Mouse (Mus musculus) MEL-GATA-1-ER (cell line): Measurements from ENCODE around the gene Pwp2.
A peak's percentile ranks its signal among the peaks of the same experiment; 100 is the strongest.
"Not testable (repeated sequence)": the region's sequence is repeated elsewhere in the genome, so short reads cannot be mapped to it uniquely, and the experiment has no call there.

Experiments
- DNase-seq: peaks from one replicate; pipeline ENCODE4 v3.0.0-alpha.2; 2012; ENCODE audit warnings: low read depth; ENCODE audit errors: extremely low read depth

Gene Pwp2

DNA sequence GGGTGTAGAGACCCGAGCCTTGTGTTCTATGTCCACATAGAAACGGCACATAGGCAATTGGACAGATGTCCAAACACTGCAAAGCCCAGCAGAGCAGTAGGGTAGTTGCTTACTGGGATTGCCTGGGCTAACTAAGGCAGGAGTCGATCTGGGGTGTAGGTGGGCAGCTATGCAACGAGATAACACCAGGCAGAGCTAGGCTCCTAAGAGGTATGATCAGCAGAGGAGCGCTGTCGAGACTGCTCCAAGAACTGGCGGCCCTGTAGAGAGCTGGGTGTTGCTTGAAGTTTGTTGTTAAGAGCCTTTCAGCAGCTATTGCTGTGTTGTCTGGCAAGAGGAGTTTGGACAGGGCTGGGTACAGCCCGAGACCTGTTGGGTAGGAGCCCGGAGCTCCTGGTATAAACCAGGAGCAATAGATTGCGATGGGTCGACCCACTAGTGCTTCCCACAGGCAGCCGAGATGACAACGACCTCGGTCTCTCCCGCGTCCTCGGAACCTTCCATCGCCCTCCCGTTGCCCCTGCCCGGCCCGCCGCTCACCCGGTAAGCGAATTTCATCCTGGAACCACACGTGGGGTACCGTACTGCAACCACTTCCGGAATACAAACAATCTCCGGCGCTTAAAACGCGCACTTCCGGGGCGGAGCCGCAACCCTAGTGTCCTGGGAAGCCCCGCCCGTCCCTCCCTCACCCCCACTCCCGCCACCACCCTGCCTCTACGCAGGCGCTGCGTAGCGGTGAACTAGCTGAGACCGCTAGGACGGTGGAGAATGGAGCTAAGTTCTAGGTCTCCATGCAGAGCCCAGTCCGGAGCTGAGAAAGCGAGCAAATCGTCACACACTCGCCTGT lies at the start of gene Pwp2:
Pwp2 (minus strand) TSS at position 619 of the 850 bp plus-strand sequence.
- peak; percentile 83 for DNase-seq

DNA sequence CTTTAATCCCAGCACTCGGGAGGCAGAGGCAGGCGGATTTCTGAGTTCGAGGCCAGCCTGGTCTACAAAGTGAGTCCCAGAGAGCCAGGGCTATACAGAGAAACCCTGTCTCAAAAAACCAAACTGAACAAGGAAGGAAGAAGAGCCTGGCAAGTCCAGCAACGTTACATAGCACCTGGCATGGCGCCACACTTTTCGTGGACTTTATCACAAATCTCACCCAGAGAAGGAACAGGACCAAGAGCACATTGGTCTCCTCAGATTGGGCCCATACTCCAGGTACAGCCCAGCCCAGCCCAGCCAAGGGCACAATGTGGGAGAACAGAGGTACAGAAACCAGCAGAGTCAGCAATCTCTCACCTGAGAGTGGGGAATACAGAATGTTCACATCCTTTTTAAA lies 48.8 kb upstream of the Pwp2 start:
- no peak for DNase-seq

DNA sequence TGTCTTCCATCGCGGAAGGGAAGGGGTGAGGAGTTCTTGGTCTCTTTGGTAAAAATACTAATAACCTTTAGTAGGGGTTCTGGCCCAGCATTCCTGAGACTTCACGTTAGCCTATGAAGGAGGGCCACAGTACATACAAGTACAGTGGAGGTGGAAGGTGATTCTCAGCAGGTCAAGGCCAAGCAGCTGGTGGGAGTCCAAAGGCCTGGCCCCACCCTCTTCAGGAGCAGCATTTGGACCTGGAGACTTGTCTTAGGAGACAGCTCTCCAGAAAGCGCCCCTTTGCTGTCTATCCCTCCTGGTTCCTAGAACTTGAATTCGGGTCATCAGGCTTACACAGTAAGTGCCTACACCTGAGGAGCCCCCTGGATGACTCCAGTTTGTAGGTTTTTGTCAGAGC lies 48.2 kb upstream of the Pwp2 start:
- DNase-seq = no peak

DNA sequence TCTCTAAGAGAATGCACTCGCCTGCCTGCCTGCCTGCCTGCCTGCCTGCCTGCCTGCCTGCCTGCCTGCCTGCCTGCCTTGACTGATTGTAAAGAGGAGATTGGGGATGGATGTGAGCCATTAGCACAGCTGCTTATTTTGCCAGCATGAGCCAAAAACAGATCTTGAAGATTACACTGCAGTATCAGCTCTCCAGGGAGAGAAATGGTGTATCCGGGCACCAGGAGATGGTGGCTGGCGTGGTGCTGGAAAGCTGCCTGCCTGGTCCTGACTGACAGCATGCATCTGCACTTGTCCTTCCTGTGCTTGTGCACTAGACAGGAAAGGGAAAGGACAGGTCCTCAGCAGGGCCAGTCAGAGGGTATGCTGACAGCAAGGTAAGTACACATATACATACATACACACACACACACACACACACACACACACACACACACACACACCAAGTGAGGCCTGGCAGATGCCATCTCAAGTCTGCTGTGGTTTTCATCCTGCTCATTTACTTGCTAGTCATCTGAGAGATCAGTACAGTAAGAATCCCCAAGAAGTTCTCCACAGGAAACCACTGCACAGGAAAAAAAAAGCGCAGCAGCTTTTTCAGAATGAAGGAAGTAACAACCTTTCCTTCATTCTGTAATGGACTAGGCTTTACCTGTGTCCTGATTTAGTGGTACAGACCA lies 47.5 kb upstream of the Pwp2 start:
- DNase-seq = no peak

DNA sequence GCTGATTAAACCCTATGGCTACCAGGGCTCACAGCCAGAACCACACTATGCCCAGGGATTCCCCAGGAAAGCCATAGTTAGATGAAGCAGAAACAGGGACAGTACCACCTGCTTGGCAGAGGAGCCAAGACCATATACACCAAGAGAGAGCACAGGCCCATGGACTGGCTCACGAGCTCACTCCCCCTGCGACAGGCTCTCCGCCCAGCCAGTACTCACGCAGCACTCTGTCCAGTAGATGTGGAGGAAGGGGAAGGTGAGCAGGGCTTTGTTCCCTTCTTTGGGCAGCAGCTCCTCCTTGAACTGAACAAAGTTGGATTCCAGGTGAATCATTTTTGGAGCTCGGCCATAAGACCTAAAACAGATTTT lies 43.6 kb upstream of the Pwp2 start:
- no peak for DNase-seq

DNA sequence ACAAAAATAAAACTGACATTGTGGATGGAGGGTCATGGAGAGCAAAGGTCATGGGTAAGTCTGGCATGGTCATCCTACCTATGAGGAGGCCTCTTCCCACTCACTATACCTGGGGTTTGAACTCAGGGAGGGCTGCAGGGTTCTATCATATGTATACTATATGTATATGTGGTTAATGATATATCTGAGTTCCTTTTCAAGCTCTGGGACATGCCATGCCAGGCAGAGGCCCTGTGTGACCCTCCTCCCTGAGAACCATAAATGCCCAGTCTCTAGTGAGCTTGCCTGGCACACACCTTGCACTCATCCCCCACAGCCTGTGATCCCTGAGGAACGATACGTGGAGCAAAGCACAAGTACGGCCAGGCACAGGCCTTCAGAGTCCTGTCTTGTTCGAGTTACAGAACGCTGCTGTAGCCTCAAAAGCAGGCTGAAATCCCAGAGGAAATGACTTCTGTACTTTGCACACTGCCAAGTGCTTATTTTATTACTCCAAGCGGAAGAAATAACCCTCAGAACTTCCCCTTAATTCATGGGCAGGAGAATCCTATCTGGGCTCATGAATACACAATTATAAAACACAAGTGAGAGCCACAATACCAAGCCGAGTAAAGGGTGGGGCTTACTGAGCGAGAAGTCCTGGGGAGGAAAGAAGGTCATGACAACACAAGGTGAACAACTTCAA lies 43.1 kb upstream of the Pwp2 start:
- DNase-seq = no peak

DNA sequence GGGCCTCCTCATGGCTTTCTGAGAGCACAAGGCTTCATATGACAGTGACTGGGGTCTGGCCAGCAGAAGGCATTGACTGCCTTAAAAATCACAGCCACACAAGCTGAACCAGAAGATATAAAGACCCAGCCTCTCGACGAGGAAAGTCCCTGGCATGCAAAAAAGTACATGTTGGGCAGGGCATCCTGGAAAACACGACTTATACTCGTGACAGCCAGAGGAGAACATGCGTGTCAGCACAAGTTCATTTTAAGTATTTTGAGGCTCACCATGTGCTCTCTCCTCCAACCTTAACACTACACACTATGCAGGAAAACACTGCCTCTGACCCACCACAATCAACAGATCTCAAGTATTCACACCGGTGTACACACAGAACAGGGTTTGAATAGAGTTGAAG lies 39.2 kb upstream of the Pwp2 start:
- DNase-seq = no peak

DNA sequence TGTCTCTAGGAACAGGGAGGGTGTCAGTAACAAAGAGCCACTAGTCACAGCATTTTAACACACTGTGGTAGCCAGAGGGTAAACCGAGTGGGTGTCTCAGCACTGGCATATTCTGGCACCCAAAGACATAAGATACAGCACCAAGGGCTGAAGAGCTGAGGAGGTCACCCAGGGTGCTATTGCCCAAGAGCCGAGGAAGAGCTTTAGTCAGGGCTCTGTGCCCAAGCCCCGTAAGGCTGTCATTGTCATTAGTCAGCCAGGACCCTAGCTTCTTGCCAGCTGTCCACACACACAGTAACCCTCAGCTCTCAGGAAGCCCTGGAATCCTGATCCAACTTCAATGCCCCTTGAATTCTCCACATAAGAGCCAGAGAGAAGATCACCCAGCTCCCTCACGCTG lies 38.0 kb upstream of the Pwp2 start:
- DNase-seq = no peak

DNA sequence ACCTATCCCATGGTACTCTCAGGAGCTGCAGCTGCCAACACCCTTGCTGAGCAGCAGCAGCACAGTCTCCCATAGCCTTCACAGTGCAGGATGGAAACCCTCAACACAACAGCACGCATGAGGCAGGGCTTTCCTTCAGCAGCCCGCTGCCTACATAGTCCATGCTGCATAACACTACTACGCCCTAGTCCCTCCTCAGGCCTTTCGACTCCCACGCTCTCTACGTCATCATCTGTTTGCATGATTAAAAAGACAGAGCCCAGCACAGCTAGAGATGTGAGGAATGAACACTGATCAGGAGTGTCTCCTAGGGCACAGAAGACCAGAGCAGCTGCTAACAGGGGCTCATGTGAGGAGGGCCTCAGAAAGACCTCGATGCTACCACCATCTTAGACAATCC lies 36.4 kb upstream of the Pwp2 start:
- no peak for DNase-seq

DNA sequence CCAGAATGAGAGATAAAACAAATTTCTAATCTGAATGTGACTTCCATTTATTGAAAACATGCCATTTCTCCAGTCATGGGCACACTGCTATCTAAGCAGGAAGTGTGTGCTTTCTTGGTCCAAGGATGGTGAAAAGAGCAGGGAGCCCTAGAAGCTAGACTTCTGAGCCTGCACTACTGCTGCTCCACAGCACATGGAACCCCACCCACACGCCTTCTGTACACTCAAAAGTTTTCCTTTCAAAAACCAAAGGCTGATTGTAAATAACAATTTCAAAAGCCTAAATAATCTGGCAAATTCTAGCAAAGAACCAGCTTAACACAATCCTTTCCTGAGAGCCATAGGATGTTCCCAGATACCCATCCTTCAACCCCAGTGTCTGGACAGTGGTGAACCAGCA lies 34.6 kb upstream of the Pwp2 start:
- no peak for DNase-seq

DNA sequence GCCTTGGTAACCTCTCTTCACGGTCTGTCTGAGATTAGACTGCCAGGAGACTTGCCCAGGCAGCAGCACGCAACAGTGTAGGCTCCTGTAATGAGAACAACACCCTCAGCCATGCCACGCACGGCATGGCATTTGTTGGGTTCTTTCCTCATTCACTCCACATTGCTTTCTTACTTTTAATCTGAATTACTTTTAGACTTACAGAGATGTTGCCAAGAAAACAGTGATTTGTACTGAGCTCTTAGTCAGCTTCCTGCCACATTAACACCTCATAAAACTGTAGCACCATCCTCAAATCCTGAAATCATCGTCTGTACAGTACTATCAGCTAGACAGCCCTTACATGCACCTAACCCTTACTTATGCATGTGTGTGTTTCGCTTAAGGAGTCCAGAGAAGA lies 33.6 kb upstream of the Pwp2 start:
- no peak for DNase-seq

DNA sequence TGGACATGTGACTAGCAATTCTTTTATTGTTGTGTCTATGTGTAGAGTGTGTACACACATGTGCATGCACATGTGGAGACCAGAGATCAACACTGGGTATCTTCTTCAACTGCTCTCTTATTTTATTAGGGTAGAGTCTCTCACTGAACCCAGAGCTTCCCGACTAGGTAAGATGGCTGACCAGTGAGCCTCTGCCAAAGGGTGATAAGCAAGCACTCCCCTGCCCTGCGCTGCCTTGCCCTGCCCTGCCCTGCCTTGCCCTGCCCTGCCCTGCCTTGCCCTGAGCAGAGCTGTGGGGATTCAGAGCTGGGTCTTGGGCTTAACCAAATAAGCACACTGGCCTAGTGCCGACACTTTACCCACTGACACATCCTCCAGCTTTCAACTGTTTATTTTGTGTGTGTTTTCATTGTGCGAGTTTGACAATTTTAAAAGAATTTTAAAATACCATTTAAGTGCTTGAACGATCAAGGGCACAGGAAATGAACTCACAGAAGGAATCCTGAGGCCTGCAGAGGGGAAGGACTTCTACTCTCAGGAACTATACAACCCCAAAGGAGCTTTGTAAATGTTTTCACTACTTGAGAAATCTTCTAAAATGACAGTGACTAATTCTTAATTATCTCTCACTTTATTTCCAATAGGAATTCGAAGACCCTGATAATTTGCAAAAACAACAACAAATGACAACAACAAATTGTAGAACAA lies 31.6 kb upstream of the Pwp2 start:
- no peak for DNase-seq

DNA sequence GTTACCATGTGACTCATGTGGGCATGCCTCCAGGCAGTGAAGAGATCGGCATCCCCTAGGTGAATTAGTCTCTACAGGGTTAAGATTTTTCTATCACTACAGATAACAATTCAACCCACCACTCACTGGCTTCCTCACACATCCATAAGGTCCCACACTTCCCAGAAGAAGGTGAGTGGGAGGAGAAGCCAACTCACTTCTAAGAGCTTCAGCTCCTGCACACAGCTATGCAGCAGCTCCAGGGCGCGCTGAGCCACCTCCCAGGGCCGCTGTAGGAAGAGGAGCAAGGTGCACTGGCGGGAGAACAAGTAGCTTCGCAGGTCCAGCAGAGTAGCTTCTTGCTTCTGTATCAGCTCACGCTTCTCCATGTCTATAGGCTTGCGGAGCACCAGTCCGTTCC lies 29.4 kb upstream of the Pwp2 start:
- DNase-seq = no peak

DNA sequence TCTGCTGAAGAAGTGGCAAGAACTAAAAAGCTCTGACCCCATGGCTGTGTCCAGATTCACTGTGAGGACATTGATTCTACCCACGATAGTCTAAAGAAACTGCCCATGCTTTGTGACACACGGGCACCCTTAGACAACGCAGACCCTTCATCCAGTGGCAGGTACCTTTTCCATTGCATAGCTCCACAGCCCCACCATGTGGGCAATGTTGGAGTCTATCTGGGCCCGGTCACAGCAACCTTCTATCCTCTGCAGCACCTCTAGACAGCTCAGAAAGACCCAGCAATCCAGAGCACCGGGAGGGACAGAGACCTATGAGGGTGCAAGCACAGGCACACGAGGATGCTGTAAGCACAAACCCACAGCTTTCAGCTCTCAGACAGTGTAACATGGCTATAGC lies 26.4 kb upstream of the Pwp2 start:
- no peak for DNase-seq

DNA sequence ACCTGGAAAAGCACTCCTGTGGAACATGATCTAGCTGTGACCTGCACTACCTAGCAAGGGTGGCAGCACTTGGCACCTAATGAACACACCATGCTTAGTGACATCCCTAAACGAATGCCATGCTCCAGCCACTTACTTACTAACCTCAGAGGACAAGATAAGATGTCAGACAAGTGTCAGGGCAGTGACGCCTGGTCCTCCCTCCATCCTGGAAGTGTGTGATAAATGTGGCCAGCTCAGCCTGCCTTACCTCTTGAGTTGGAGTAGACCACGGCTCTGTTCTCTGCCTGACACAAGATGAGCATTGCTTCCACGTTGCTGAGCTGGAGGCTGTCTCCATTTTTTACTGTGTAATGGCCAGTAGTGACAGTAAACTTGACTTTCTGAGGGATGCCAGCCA lies 16.2 kb upstream of the Pwp2 start:
- DNase-seq = no peak

DNA sequence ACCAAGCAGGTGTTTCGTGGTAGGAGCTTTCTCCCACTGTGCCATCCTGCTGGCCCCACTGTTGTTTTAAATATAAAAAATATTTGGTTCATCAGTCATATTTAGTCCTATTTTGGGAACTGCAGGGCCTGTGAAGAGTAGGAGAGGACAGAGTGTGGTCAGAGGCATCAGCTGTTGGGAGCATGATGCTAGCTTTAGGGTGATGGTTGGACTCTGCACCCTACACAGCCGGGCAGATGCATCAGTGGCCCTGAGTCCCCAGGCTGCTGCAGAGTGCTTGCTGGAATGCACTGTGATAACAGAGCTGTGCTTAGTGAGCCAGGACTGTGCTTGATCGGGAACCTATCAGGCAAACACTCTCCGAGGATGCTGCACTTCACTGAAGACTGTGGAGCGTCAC lies 8.0 kb upstream of the Pwp2 start:
- no peak for DNase-seq

DNA sequence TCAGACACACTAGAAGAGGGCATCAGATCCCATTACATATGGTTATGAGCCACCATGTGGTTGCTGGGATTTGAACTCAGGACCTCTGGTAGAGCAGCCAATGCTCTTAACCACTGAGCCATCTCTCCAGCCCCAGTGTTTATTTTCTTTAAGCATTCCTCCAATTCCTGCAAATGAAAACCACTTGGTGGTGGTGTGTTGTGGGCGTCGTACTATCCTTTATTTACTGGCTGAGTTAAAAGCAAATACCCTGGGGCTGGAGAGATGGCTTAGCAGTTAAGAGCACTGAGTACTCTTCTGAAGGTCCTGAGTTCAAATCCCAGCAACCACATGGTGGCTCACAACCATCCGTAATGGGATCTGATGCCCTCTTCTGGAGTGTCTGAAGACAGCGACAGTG lies 1.1 kb upstream of the Pwp2 start:
- not testable (repeated sequence) for DNase-seq

DNA sequence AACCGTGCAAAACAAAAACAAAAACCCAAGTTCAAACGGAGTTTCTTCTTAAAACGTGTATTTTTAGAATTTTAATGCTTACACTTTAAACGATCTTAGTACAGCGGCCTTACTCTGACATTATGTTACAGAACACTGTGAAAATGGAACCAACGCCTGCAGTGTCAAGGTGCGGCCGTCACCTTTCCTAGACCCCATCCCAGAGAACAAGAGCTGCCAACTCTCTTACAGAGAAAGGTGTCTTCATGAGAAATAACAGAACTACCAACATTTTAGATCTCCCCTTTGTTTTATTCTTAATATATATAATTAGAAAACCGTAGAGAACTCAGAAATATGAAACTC lies 404 bp upstream of the Pwp2 start:
- no peak for DNase-seq

DNA sequence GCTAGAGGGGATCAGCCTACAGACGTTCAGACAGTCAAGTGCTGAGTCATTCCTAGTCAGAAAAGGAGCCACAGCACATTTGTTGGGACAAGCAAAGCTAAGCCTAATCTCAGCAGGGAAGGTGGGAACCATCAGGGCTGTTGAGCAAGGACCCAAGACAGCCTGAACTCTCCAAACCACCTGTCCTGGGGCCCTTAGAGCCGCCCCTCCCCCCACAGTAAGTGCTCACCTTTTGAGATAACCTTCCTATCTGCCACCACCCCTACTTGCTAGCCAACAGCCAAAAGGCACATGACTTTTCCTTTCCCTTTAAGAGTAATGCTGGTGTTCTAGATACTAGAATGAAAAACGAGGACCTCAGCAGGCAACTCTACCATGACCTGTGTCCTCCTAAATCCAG lies 1.4 kb downstream of the Pwp2 start:
- no peak for DNase-seq

DNA sequence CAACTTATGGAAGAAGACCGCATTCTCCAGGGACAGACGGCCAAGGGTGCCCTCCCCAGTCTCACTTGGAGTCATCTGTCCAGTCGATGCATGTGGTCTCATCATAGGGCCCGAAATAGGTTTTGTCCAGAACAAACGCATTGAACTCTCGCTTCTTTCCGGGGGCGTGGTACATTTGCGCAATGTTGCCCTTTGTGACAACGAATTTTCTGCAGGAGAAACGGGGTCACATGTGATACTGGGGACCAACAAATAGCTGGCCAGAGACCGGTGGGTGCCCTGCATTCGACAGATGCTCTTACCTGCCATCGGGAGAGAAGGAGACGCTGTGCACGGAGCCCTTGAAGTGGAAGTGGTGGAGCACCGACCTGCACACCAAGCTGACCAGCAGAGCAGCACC lies 2.6 kb downstream of the Pwp2 start:
- DNase-seq = no peak

DNA sequence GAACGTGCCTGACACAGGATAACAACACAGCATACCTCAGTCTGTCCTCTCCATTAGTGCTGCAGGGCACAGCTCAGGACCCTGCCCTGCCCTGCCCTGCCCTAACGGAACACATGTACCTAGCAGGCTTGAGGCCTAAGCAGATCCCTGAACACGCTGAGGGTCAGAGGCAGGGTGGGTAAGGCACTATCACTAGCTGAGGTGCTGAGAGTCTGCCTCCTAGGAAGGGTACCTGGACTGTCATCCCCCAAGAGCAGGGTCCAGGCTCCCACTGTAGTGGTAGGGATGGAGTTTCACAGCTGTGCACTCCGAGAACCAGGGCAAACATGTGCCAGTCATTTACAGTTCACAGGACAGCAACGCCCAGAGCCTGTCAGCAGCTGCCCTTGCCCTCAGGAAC lies 10.5 kb downstream of the Pwp2 start:
- DNase-seq = no peak

DNA sequence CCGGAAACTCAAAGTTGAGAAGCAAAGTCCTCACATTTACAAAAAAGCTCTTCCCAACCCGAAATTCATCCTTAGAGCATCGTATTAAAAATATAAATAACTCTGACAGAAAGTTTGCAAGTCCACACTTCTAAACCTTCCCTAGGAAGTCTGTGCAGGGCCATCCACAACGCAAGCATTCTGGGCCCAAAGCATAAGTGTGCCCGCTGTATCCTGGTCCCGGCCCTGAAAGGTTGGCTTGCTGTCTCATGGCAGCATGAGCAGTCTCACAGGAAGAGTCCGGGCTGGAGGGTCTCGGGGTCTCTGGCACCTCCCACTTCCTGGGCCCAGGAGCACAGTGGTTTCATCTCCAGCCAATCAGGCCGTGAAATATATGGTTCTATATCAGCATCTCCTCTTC lies 13.4 kb downstream of the Pwp2 start:
- DNase-seq = no peak
